Mouse (Mus musculus): ENCODE results near the gene Srp14.

- TF ChIP-seq CTCF (conservative IDR thresholded peaks at IDR 0.05; ENCODE audit: low read length): no peak
- TF ChIP-seq NANOG (IDR thresholded peaks at IDR 0.05; ENCODE audit: borderline replicate concordance, low read length): no peak
Measured at GRCm38 (mm10) chr2:118498476-118498875, 19.0 kb upstream of the Srp14 start.

Data from E14TG2a.4 (cell line).